Mouse (Mus musculus) adrenal gland, postnatal 25 days (tissue): ENCODE results near the gene Zfp629. TPM values are rescaled to one million over a fixed set of nuclear protein-coding genes. Genes with fewer than 3 reads are reported as not detected.

Experiments used
- DNase-seq: peaks from one replicate; pipeline ENCODE4 v3.0.0; 2021; ENCODE audit warnings: mixed read lengths
- total RNA-seq: library from RNA; stranded (reverse); gene quantifications from 2 replicates; pipeline ENCODE4 v1.2.3, GENCODE M21; 2021

Zfp629 gene
- total RNA-seq, 1 experiment from 2014 or later: 25.4 TPM

DNA sequence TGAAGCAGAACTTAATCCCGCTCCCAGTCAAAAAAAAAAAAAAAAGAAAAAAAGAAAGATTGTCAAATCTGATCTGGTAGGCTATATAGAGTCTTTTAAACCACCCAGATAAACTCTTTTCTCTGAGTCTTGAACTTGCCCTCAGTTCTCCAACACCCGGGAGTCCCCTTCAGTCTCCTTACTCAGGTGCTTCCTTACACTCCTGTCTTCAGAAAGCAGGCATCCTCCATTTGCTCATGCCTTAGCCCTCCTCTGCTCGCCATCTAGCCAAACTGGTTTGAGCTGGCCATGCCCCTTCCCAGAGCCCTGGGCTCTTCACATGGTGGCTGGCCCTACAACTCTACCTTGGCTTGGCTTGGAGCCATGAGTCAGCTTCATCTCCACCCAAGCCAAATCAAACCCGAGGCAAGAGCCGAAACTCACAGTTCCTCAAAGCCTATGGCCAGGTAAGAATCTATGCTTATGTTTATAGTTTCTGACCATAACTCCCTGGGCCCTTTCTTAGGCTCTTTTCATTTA, 54.2 kb downstream of the Zfp629 start, which contains the start of gene Tmem265:
Gene Tmem265 (plus strand): TSS at position 51 of the 519 bp plus-strand sequence.
- DNase-seq: no peak

DNA sequence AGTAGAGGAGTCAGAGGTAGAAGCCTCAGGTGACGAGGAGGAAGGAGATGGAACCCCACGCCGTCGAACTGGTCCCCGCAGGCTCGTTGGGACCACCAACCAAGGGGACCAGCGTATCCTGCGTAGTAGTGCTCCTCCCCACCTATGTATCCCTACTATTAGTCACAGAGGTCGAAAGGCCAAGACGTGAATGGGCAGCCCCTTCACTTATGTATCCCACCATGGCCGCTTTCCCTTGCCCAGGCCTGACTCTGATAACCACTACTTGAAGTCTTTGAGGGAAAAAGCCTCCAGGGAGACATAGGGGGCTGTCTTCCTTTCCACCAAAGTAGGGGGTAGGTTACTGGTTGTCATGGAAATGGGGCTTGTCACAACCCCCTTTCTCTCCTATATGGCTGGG, 55.0 kb downstream of the Zfp629 start:
- DNase-seq: no peak

Other genes with a start within 250 kb of the Zfp629 start
- 8.3 and 11.2 TPM in 2 replicates for gene Zfp747, start 239.7 kb downstream of the Zfp629 start, total RNA-seq
- 5.3 and 5.9 TPM in 2 replicates for gene 9130019O22Rik, start 228.6 kb downstream of the Zfp629 start, total RNA-seq
- gene E430018J23Rik, start 222.2 kb downstream of the Zfp629 start, total RNA-seq: 9.6 and 10.7 TPM in 2 replicates
- gene Zfp764, start 209.0 kb downstream of the Zfp629 start, total RNA-seq: 7.5 and 8.0 TPM in 2 replicates
- gene Zfp688, start 193.7 kb downstream of the Zfp629 start, total RNA-seq: 13.3 and 23.3 TPM in 2 replicates
- gene Zfp689, start 166.6 kb downstream of the Zfp629 start, total RNA-seq: 3.3 and 4.2 TPM in 2 replicates
- gene Prr14, start 156.2 kb downstream of the Zfp629 start, total RNA-seq: 62.4 and 63.3 TPM in 2 replicates
- 84.4 and 86.7 TPM in 2 replicates for gene Fbrs, start 136.6 kb downstream of the Zfp629 start, total RNA-seq
- gene Srcap, start 103.8 kb downstream of the Zfp629 start, total RNA-seq: 111 and 125 TPM in 2 replicates
- 21.7 and 31.3 TPM in 2 replicates for gene Gm42715, start 96.2 kb downstream of the Zfp629 start, total RNA-seq
- gene Tmem265, start 54.4 kb downstream of the Zfp629 start, total RNA-seq: not detected in 2 replicates
- gene Phkg2, start 42.5 kb downstream of the Zfp629 start, total RNA-seq: 52.3 and 55.0 TPM in 2 replicates
- 12.7 and 15.4 TPM in 2 replicates for gene Ccdc189, start 27.2 kb downstream of the Zfp629 start, total RNA-seq
- 60.6 and 69.6 TPM in 2 replicates for gene Rnf40, start 27.0 kb downstream of the Zfp629 start, total RNA-seq
- 64.9 and 114 TPM in 2 replicates for gene Bcl7c, start 93.1 kb upstream of the Zfp629 start, total RNA-seq
- 2.5 and 2.6 TPM in 2 replicates for gene Ctf1, start 96.9 kb upstream of the Zfp629 start, total RNA-seq
- gene Ctf2, start 116.4 kb upstream of the Zfp629 start, total RNA-seq: not detected in 2 replicates
- gene Fbxl19, start 128.7 kb upstream of the Zfp629 start, total RNA-seq: 18.3 and 18.5 TPM in 2 replicates
- 31.5 and 37.2 TPM in 2 replicates for gene Orai3, start 154.0 kb upstream of the Zfp629 start, total RNA-seq
- gene Setd1a, start 160.9 kb upstream of the Zfp629 start, total RNA-seq: 36.9 and 49.8 TPM in 2 replicates
- gene Gm49388, start 169.8 kb upstream of the Zfp629 start, total RNA-seq: 4.4 and 6.9 TPM in 2 replicates
- gene Hsd3b7, start 184.8 kb upstream of the Zfp629 start, total RNA-seq: 49.1 and 66.2 TPM in 2 replicates
- 101 and 122 TPM in 2 replicates for gene Stx4a, start 208.5 kb upstream of the Zfp629 start, total RNA-seq
- gene Stx1b, start 208.8 kb upstream of the Zfp629 start, total RNA-seq: 4.2 and 8.0 TPM in 2 replicates